ENCODE assay signal across 8 mouse cellular contexts in the genomic region with DNA sequence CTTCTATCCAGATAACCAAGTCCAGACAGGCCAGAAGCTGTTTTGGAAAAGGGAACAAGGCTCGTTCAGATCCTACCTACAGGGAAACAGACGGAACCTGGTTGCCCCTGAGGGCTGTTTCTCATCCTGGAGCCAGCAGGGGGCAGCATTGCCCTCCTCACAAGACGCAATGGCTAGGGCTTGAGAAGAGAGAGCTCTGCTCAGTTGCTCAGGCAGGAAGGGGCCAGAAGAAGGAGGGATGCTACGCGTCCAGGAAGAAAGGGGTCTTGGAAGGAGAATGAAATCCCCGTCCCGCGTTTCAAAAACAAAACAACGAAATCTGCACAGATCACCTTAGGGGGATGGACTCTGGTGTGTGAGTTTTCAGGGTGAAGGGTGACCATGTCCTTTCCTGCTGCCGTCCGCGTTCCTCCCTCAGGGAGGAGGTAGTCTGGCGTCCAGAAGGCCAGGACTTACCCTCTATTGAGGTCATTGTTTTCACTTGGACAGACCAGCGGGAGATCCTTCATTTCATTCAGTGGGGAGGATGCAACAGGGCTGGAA. TPM values are rescaled to one million over a fixed set of nuclear protein-coding genes. Genes with fewer than 3 reads are reported as not detected.
DNase-seq lines count a peak whose midpoint lies in the region.

No protein-coding gene starts in this region.

- peak overlapping the region; percentile 18; the same call in 1 of the 2 replicates for H3K4me3 ChIP-seq in midbrain, embryonic 10.5 days

- H3K36me3 ChIP-seq in midbrain, embryonic 10.5 days, result no peaks in the 10 kb centered on the region

- peaks cover 9% of the 10 kb centered on the region for H3K9me3 ChIP-seq in midbrain, embryonic 10.5 days (replicated peaks)

- intact Hi-C loops in gastrocnemius, postnatal 14 days (cut with DNase I; ENCODE audit: low total_unique reads), result loop anchor here (10.0 kb wide), 1 partner anchor 522 kb away; no protein-coding TSS in a partner anchor
- intact Hi-C loops in left cerebral cortex, postnatal 10 days (cut with DNase I), result loop anchor here (5.0 kb wide), 1 partner anchor 514 kb away; no protein-coding TSS in a partner anchor

- H3K4me1 ChIP-seq in midbrain, embryonic 10.5 days, result peaks cover 9% of the 10 kb centered on the region

- peak; percentile 96 for DNase-seq in adipocyte (ENCODE audit: low spot score)
- DNase-seq in embryo, embryonic 10 days (ENCODE audit: low spot score), result peak; percentile 93
- peak; percentile 82 for DNase-seq in gastrocnemius, postnatal 14 days
- DNase-seq in induced T-regulatory cell, adult 2 months (ENCODE audit: low read depth), result peak; percentile 91
- peak; percentile 78 to 84 for DNase-seq in left cerebral cortex, postnatal 10 days (ENCODE audit: extremely low spot score in 1 of 2, low spot score in 2 of 2)
- DNase-seq in midbrain, embryonic 10.5 days (ENCODE audit: low spot score), result peak; percentile 85
- DNase-seq in right cerebral cortex, postnatal 36 days (ENCODE audit: low spot score in 2 of 2), result peak; percentile 61 to 75
- DNase-seq in urinary bladder, postnatal 4 days (ENCODE audit: low spot score in 2 of 2), result peak; percentile 79 to 85

- no peak overlapping the region; the same call in 1 of the 2 replicates for H3K27ac ChIP-seq in midbrain, embryonic 10.5 days (replicated peaks)

- no peaks in the 10 kb centered on the region for H3K27me3 ChIP-seq in midbrain, embryonic 10.5 days (ENCODE audit: low read depth, poor library complexity, severe bottlenecking)

- WGBS in midbrain, embryonic 10.5 days, result 36% methylated on average over 14 of the region's 14 CpGs

RNA-seq across cellular contexts. Expression of a gene that starts 25.1 kb away (rescaled TPM):
- total RNA-seq in gastrocnemius, postnatal 14 days (2021), result not detected
- not detected for total RNA-seq in left cerebral cortex, postnatal 10 days (2021)
- polyA plus RNA-seq in midbrain, embryonic 10.5 days (2016; fragmentation: Nextera tagmentation; extraction: Ambion mirVana), result 0.11 and 0.27 TPM in 2 replicates
